Comparison of ENCODE assay signal across 8 mouse cellular contexts in the genomic region with DNA sequence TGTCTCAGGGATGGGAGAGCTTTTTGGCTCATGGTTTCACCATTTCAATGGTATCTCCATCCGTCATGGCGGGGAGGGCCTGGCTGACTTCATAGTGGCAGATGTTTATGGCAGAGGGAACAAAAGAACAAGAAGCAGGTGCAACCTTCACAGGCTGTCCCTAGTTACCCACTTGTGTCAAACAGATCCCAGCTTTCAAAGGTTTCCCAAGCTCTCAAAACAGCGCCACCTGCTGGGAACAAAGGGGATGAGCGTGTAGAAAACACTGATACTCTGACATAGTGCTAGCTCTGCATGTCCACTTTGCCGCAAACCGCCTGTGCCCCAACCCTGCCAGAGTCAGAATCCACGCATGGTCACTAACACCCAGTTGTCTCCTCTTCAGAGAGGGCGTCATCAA.
DNase-seq lines count a peak whose midpoint lies in the region; ATAC-seq and TF ChIP-seq lines count a peak whose summit lies in the region.

No protein-coding gene starts in this region.

- WGBS in hindbrain, embryonic 15.5 days: 43% methylated on average over 8 of the region's 8 CpGs
- 41% methylated on average over 8 of the region's 8 CpGs for WGBS in intestine, embryonic 16.5 days

- POLR2A ChIA-PET in Patski (lab: Charles Lee): interaction anchor here (0.6 kb wide), 1 partner anchor 407 kb away, joined by 3 read pairs; no protein-coding TSS in a partner anchor

- TF ChIP-seq CTCF in Patski (IDR thresholded peaks at IDR 0.05): peak; percentile 71

- H3K4me2 ChIP-seq in hindbrain, embryonic 15.5 days: no peak overlapping the region
- H3K4me2 ChIP-seq in intestine, embryonic 16.5 days (ENCODE audit: low read depth, low read length): no peak overlapping the region

- no peaks in the 10 kb centered on the region for H3K9me3 ChIP-seq in hindbrain, embryonic 15.5 days
- no peaks in the 10 kb centered on the region for H3K9me3 ChIP-seq in intestine, embryonic 16.5 days (ENCODE audit: control insufficient read depth, low read length)

- DNase-seq in cerebellum, adult 18-20 months: peak; percentile 6 to 8
- no peak for DNase-seq in cerebellum, adult 8-10 months
- DNase-seq in layer of hippocampus, adult 11-12 months (ENCODE audit: low spot score): peak; percentile 13
- no peak for DNase-seq in layer of hippocampus, adult 9-10 months (ENCODE audit: low spot score)
- DNase-seq in Patski (ENCODE audit: low read depth, low spot score): no peak
- peak; percentile 70 for DNase-seq in retina, embryonic 14.5 days (ENCODE audit: low spot score)

- no peak overlapping the region for H3K9ac ChIP-seq in hindbrain, embryonic 15.5 days
- no peak overlapping the region for H3K9ac ChIP-seq in intestine, embryonic 16.5 days (ENCODE audit: low read depth, low read length)

- no peak overlapping the region for H3K27ac ChIP-seq in hindbrain, embryonic 15.5 days (replicated peaks)
- no peak overlapping the region for H3K27ac ChIP-seq in intestine, embryonic 16.5 days (ENCODE audit: low read length)

- peaks cover 24% of the 10 kb centered on the region for H3K27me3 ChIP-seq in Patski
- H3K27me3 ChIP-seq in hindbrain, embryonic 15.5 days: 0 out of 2 replicates have a peak, but pooled peaks cover 2% of the 10 kb centered on the region
- 0 out of 2 replicates have a peak, but pooled peaks cover 2% of the 10 kb centered on the region for H3K27me3 ChIP-seq in intestine, embryonic 16.5 days (replicated peaks; ENCODE audit: control insufficient read depth, insufficient read depth, low read length)

- no peaks in the 10 kb centered on the region for H3K36me3 ChIP-seq in hindbrain, embryonic 15.5 days
- H3K36me3 ChIP-seq in intestine, embryonic 16.5 days (ENCODE audit: control insufficient read depth, insufficient read depth, low read length): no peaks in the 10 kb centered on the region

- ATAC-seq in Patski: no peak
- ATAC-seq in hindbrain, embryonic 15.5 days (ENCODE audit: low FRiP score, low read depth): 0 out of 2 replicates have a peak, but pooled peaks have one; percentile 19
- no peak for ATAC-seq in intestine, embryonic 16.5 days

- H3K4me3 ChIP-seq in hindbrain, embryonic 15.5 days: no peak overlapping the region
- H3K4me3 ChIP-seq in intestine, embryonic 16.5 days (ENCODE audit: low read length): no peak overlapping the region

- peaks cover 12% of the 10 kb centered on the region; the same call in 1 of the 2 replicates for H3K4me1 ChIP-seq in hindbrain, embryonic 15.5 days (replicated peaks)
- H3K4me1 ChIP-seq in intestine, embryonic 16.5 days (ENCODE audit: control insufficient read depth, insufficient read depth, low read length): no peaks in the 10 kb centered on the region

- CTCF ChIA-PET in Patski (lab: Charles Lee): interaction anchor here (0.8 to 2.3 kb wide), 7 partner anchors 13 to 804 kb away, joined by 3 to 8 read pairs (median 3); no protein-coding TSS in a partner anchor

- in situ Hi-C loops in Patski (cut with MboI; ENCODE audit: low pct_unique_long_range_greater_than_20kb): no loop called here

Comparison
In these comparisons a context has a peak if more than half of its experiments do, and no peak if none do; other contexts are left out.
1. DNase-seq: peak in cerebellum, adult 18-20 months (2 of 2), layer of hippocampus, adult 11-12 months (single experiment) and retina, embryonic 14.5 days (single experiment); none in cerebellum, adult 8-10 months (single experiment), layer of hippocampus, adult 9-10 months (single experiment) and Patski (single experiment).